Mouse (Mus musculus) hindbrain, embryonic 15.5 days (tissue): ENCODE measurements around the gene Fam53b. TPM values are rescaled to one million over a fixed set of nuclear protein-coding genes. Genes with fewer than 3 reads are reported as not detected.

Source experiments
- ATAC-seq: fragments of 200-750 bp; cut with Nextera tagmentation; 2 replicates; pipeline ENCODE4 v1.8.0; 2017; ENCODE audit warnings: low read depth, moderate number of reproducible peaks, moderate TSS enrichment; ENCODE audit not compliant: low FRiP score
- H3K27ac ChIP-seq: fragments of 300-500 bp; sonication (generic); replicated peaks from 2 replicates; pipeline ENCODE4 v1.5.1; 2015; ENCODE audit warnings: mild to moderate bottlenecking, inconsistent platforms
- H3K27me3 ChIP-seq: fragments of 300-500 bp; sonication (generic); 2 replicates; pipeline ENCODE4 v1.6.1; 2015; ENCODE audit warnings: control low read depth, inconsistent platforms
- H3K36me3 ChIP-seq: fragments of 300-500 bp; sonication (generic); 2 replicates; pipeline ENCODE4 v1.6.1; 2015; ENCODE audit warnings: control low read depth, inconsistent platforms
- H3K4me1 ChIP-seq: fragments of 300-500 bp; sonication (generic); replicated peaks from 2 replicates; pipeline ENCODE4 v1.6.1; 2015; ENCODE audit warnings: control low read depth, inconsistent platforms
- H3K4me2 ChIP-seq: fragments of 300-500 bp; sonication (generic); 2 replicates; pipeline ENCODE4 v1.6.1; 2015; ENCODE audit warnings: moderate library complexity, mild to moderate bottlenecking, inconsistent platforms
- H3K4me3 ChIP-seq: fragments of 300-500 bp; sonication (generic); 2 replicates; pipeline ENCODE4 v1.5.1; 2015; ENCODE audit warnings: mild to moderate bottlenecking, inconsistent platforms
- H3K9ac ChIP-seq: fragments of 300-500 bp; sonication (generic); 2 replicates; pipeline ENCODE4 v1.6.1; 2015; ENCODE audit warnings: inconsistent platforms
- H3K9me3 ChIP-seq: fragments of 300-500 bp; sonication (generic); 2 replicates; pipeline ENCODE4 v1.6.1; 2016; ENCODE audit warnings: control low read depth, inconsistent platforms
- WGBS: fragments of 180-500 bp; shearing (Covaris S2); methylation state at CpG from one replicate; pipeline ENCODE4 v1.1.7; 2015; 5-methylcytosine and 5-hydroxymethylcytosine counted together
- polyA plus RNA-seq: library from polyadenylated mRNA; unstranded; fragments of >200 nt; fragmentation: Nextera tagmentation; extraction: Ambion mirVana; gene quantifications from 2 replicates; pipeline ENCODE4 v1.2.1, GENCODE M21; 2015

Gene Fam53b
- polyA plus RNA-seq, 1 experiment from 2014 or later, result 17.9 TPM

- Histone ChIP-seq H3K36me3 (no peaks in the 10 kb centered on the region), H3K4me2 (no peak overlapping the region), H3K27ac (0 out of 2 replicates have a peak overlapping the region, but pooled peaks have one; percentile 15), H3K9ac (no peak overlapping the region), H3K9me3 (no peaks in the 10 kb centered on the region), H3K4me3 (no peak overlapping the region), H3K4me1 (peaks cover 33% of the 10 kb centered on the region; the same call in 1 of the 2 replicates), H3K27me3 (no peaks in the 10 kb centered on the region)
- WGBS, result 64% methylated on average over 8 of the region's 8 CpGs
- ATAC-seq, result no peak
These were observed 93.1 kb downstream of the Fam53b start for GRCm38 (mm10) chr7:132720562-132720961.

- H3K9ac ChIP-seq, result no peak overlapping the region
- H3K36me3 ChIP-seq, result no peaks in the 10 kb centered on the region
- H3K27me3 ChIP-seq, result no peaks in the 10 kb centered on the region
- H3K4me2 ChIP-seq, result no peak overlapping the region
- ATAC-seq, result no peak
- H3K9me3 ChIP-seq, result no peaks in the 10 kb centered on the region
- WGBS, result 92% methylated on average over 4 of the region's 4 CpGs
- no peak overlapping the region for H3K4me3 ChIP-seq
- peaks cover 41% of the 10 kb centered on the region for H3K4me1 ChIP-seq
- no peak overlapping the region for H3K27ac ChIP-seq
These were observed 94.1 kb downstream of the Fam53b start for GRCm38 (mm10) chr7:132719570-132719969.

GRCm38 (mm10) chr7:132715259-132715658, 98.4 kb downstream of the Fam53b start:
- no peak overlapping the region for H3K4me3 ChIP-seq
- no peak overlapping the region for H3K9ac ChIP-seq
- WGBS, result 97% methylated on average over 4 of the region's 4 CpGs
- no peak overlapping the region for H3K4me2 ChIP-seq
- peak overlapping the region; percentile 64; the same call in 1 of the 2 replicates for H3K27ac ChIP-seq
- H3K9me3 ChIP-seq, result no peaks in the 10 kb centered on the region
- ATAC-seq, result no peak
- H3K36me3 ChIP-seq, result no peaks in the 10 kb centered on the region
- peaks cover 40% of the 10 kb centered on the region for H3K4me1 ChIP-seq
- H3K27me3 ChIP-seq, result no peaks in the 10 kb centered on the region

GRCm38 (mm10) chr7:132714236-132714923, 99.3 kb downstream of the Fam53b start:
- Histone ChIP-seq H3K4me1 (peaks cover 33% of the 10 kb centered on the region), H3K4me2 (no peak overlapping the region), H3K9ac (no peak overlapping the region), H3K27me3 (no peaks in the 10 kb centered on the region), H3K4me3 (no peak overlapping the region), H3K27ac (peak overlapping the region; percentile 64), H3K36me3 (no peaks in the 10 kb centered on the region), H3K9me3 (no peaks in the 10 kb centered on the region)
- 31% methylated on average over 6 of the region's 6 CpGs for WGBS
- ATAC-seq, result peak; percentile 72; the same call in 1 of the 2 replicates

GRCm38 (mm10) chr7:132713483-132714126, 100.1 kb downstream of the Fam53b start:
- Histone ChIP-seq H3K27ac (peak overlapping the region; percentile 64), H3K4me1 (peaks cover 33% of the 10 kb centered on the region), H3K27me3 (no peaks in the 10 kb centered on the region), H3K4me3 (no peak overlapping the region), H3K9ac (no peak overlapping the region), H3K9me3 (no peaks in the 10 kb centered on the region), H3K36me3 (no peaks in the 10 kb centered on the region), H3K4me2 (no peak overlapping the region)
- 74% methylated on average over 8 of the region's 8 CpGs for WGBS
- ATAC-seq, result no peak

- H3K4me3 ChIP-seq, result no peak overlapping the region
These were observed 100.7 kb downstream of the Fam53b start for GRCm38 (mm10) chr7:132712956-132713355.

GRCm38 (mm10) chr7:132712044-132712708, 101.5 kb downstream of the Fam53b start:
- H3K4me2 ChIP-seq, result no peak overlapping the region
- no peaks in the 10 kb centered on the region for H3K36me3 ChIP-seq
- H3K4me1 ChIP-seq, result peaks cover 33% of the 10 kb centered on the region
- H3K9me3 ChIP-seq, result no peaks in the 10 kb centered on the region
- H3K4me3 ChIP-seq, result no peak overlapping the region
- ATAC-seq, result peak; percentile 65
- 0 out of 2 replicates have a peak overlapping the region, but pooled peaks have one; percentile 23 for H3K27ac ChIP-seq
- no peak overlapping the region for H3K9ac ChIP-seq
- WGBS, result 33% methylated on average over 16 of the region's 16 CpGs
- no peaks in the 10 kb centered on the region for H3K27me3 ChIP-seq

More at GRCm38 (mm10) chr7:132712956-132713355, 100.7 kb downstream of the Fam53b start:
- H3K27ac ChIP-seq, result 0 out of 2 replicates have a peak overlapping the region, but pooled peaks have one; percentile 64
- H3K36me3 ChIP-seq, result no peaks in the 10 kb centered on the region
- H3K9ac ChIP-seq, result no peak overlapping the region
- H3K4me1 ChIP-seq, result peaks cover 33% of the 10 kb centered on the region
- ATAC-seq, result no peak
- H3K9me3 ChIP-seq, result no peaks in the 10 kb centered on the region
- H3K27me3 ChIP-seq, result no peaks in the 10 kb centered on the region
- H3K4me2 ChIP-seq, result no peak overlapping the region
- 88% methylated on average over 7 of the region's 7 CpGs for whole genome bisulfite sequencing

- Histone ChIP-seq H3K9me3 (no peaks in the 10 kb centered on the region), H3K4me3 (no peak overlapping the region), H3K27me3 (no peaks in the 10 kb centered on the region), H3K9ac (no peak overlapping the region), H3K4me1 (peaks cover 33% of the 10 kb centered on the region), H3K4me2 (no peak overlapping the region), H3K36me3 (no peaks in the 10 kb centered on the region), H3K27ac (no peak overlapping the region)
- ATAC-seq, result no peak
- WGBS, result 74% methylated on average over 9 of the region's 9 CpGs
These were observed 102.1 kb downstream of the Fam53b start for GRCm38 (mm10) chr7:132711579-132711978.

GRCm38 (mm10) chr7:132705130-132705529, 108.6 kb downstream of the Fam53b start:
- Histone ChIP-seq H3K4me1 (no peaks in the 10 kb centered on the region), H3K27ac (no peak overlapping the region), H3K27me3 (no peaks in the 10 kb centered on the region), H3K36me3 (no peaks in the 10 kb centered on the region), H3K9me3 (no peaks in the 10 kb centered on the region), H3K4me3 (no peak overlapping the region), H3K9ac (no peak overlapping the region), H3K4me2 (no peak overlapping the region)
- ATAC-seq, result no peak
- WGBS, result 98% methylated on average over 7 of the region's 7 CpGs

- no peak overlapping the region for H3K4me2 ChIP-seq
- H3K9me3 ChIP-seq, result no peaks in the 10 kb centered on the region
- H3K4me1 ChIP-seq, result no peaks in the 10 kb centered on the region
- no peak overlapping the region for H3K9ac ChIP-seq
- no peaks in the 10 kb centered on the region for H3K27me3 ChIP-seq
- 85% methylated on average over 8 of the region's 8 CpGs for WGBS
- no peak overlapping the region for H3K4me3 ChIP-seq
- H3K27ac ChIP-seq, result no peak overlapping the region
- no peaks in the 10 kb centered on the region for H3K36me3 ChIP-seq
- ATAC-seq, result no peak
These were observed 109.3 kb downstream of the Fam53b start for GRCm38 (mm10) chr7:132704310-132704875.

- H3K27ac ChIP-seq, result no peak overlapping the region
- H3K36me3 ChIP-seq, result no peaks in the 10 kb centered on the region
- WGBS, result 87% methylated on average over 9 of the region's 9 CpGs
- no peak for ATAC-seq
- H3K27me3 ChIP-seq, result no peaks in the 10 kb centered on the region
- H3K9me3 ChIP-seq, result no peaks in the 10 kb centered on the region
- H3K4me1 ChIP-seq, result no peaks in the 10 kb centered on the region
- H3K9ac ChIP-seq, result no peak overlapping the region
- H3K4me3 ChIP-seq, result no peak overlapping the region
- no peak overlapping the region for H3K4me2 ChIP-seq
These were observed 110.0 kb downstream of the Fam53b start for GRCm38 (mm10) chr7:132703515-132704309.
